Mouse (Mus musculus): Measurements from ENCODE around the gene Slc35e3.

DNA sequence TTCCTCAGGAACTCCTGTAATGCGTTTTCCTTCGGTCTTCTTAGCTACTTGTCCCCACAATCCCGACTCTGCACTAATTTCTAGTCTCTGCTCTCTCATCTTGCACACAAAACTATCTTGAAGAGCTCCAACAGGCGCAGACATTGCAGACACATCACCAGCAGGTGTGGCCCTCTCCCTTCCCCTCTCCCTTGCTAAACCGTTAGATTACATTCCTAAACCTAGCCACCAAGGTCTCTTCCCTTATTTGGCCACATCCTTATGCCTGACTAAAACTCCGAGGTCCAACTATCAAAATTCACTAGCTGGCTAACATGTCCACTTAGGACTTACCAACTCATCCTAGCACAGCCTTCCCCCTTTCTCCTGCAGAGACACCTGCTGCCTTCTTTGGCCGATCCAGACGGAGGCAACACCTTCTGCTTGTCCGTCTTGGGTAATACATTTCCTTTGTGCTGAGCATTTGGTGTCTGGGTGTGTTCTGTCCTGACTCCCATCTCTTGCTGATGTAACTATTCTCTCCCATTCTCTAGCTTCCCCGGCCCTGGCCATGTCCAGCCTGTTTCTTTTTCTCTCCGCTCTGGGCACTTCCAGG, 47.4 kb upstream of the Slc35e3 start:
- TF ChIP-seq CTCF (conservative IDR thresholded peaks at IDR 0.05 in 1 of 2, IDR thresholded peaks at IDR 0.05 in 1 of 2; ENCODE audit: low read depth in 2 of 2, low read length in 2 of 2) (no peak), TCF12 (IDR thresholded peaks at IDR 0.05; ENCODE audit: low read depth, low read length) (no peak), POLR2AphosphoS2 (IDR thresholded peaks at IDR 0.05; ENCODE audit: low read depth, low read length) (no peak), POLR2A (IDR thresholded peaks at IDR 0.05; ENCODE audit: low read depth, low read length) (no peak), E2F4 (IDR thresholded peaks at IDR 0.05; ENCODE audit: insufficient replicate concordance, low read depth, low read length) (no peak), HCFC1 (IDR thresholded peaks at IDR 0.05; ENCODE audit: low read depth, low read length) (no peak), CHD2 (IDR thresholded peaks at IDR 0.05; ENCODE audit: low read length) (no peak), SMC3 (IDR thresholded peaks at IDR 0.05; ENCODE audit: low read depth, low read length) (no peak), EP300 (IDR thresholded peaks at IDR 0.05; ENCODE audit: low read length) (no peak), KAT2A (IDR thresholded peaks at IDR 0.05; ENCODE audit: insufficient replicate concordance, low read length) (no peak), ZNF384 (IDR thresholded peaks at IDR 0.05; ENCODE audit: low read depth, low read length) (no peak), MAZ (IDR thresholded peaks at IDR 0.05; ENCODE audit: low read depth, low read length) (no peak)

Measured in CH12.LX (cell line).